Mouse (Mus musculus): ENCODE results near the gene Sfpq.
"Not testable (repeated sequence)": the region's sequence is repeated elsewhere in the genome, so short reads cannot be mapped to it uniquely, and the experiment has no call there.

Gene Sfpq

GRCm38 (mm10) chr4:127021151-127021945 is at the start of gene Sfpq:
Sfpq (plus strand) TSS chr4:127021324.
- in situ Hi-C loops (cut with MboI, MseI) = no loop called here

GRCm38 (mm10) chr4:126977467-126977866 is 43.7 kb upstream of the Sfpq start:
- in situ Hi-C loops (cut with MboI, MseI) = no loop called here

- in situ Hi-C loops (cut with MboI, MseI) = no loop called here
Measured at GRCm38 (mm10) chr4:126978706-126979105, 42.4 kb upstream of the Sfpq start.

GRCm38 (mm10) chr4:126983321-126983720 is 37.8 kb upstream of the Sfpq start:
- in situ Hi-C loops (cut with MboI, MseI) = no loop called here

GRCm38 (mm10) chr4:126983736-126984525 is 37.2 kb upstream of the Sfpq start:
- in situ Hi-C loops (cut with MboI, MseI) = not testable (repeated sequence)

GRCm38 (mm10) chr4:126986768-126987167 is 34.4 kb upstream of the Sfpq start:
- in situ Hi-C loops (cut with MboI, MseI) = no loop called here

- in situ Hi-C loops (cut with MboI, MseI) = no loop called here
Measured at GRCm38 (mm10) chr4:126988503-126988902, 32.6 kb upstream of the Sfpq start.

- in situ Hi-C loops (cut with MboI, MseI) = no loop called here
Measured at GRCm38 (mm10) chr4:126990553-126990952, 30.6 kb upstream of the Sfpq start.

- in situ Hi-C loops (cut with MboI, MseI) = no loop called here
Measured at GRCm38 (mm10) chr4:126992356-126992755, 28.8 kb upstream of the Sfpq start.

- in situ Hi-C loops (cut with MboI, MseI) = not testable (repeated sequence)
Measured at GRCm38 (mm10) chr4:126999372-126999771, 21.8 kb upstream of the Sfpq start.

- in situ Hi-C loops (cut with MboI, MseI) = no loop called here
Measured at GRCm38 (mm10) chr4:127000601-127001105, 20.5 kb upstream of the Sfpq start.

- in situ Hi-C loops (cut with MboI, MseI) = no loop called here
Measured at GRCm38 (mm10) chr4:127004384-127004783, 16.7 kb upstream of the Sfpq start.

GRCm38 (mm10) chr4:127005113-127005936 is 15.8 kb upstream of the Sfpq start:
- in situ Hi-C loops (cut with MboI, MseI) = no loop called here

- in situ Hi-C loops (cut with MboI, MseI) = not testable (repeated sequence)
Measured at GRCm38 (mm10) chr4:127015294-127015993, 5.7 kb upstream of the Sfpq start.

- in situ Hi-C loops (cut with MboI, MseI) = no loop called here
Measured at GRCm38 (mm10) chr4:127016366-127016765, 4.8 kb upstream of the Sfpq start.

- in situ Hi-C loops (cut with MboI, MseI) = no loop called here
Measured at GRCm38 (mm10) chr4:127020411-127021150, 543 bp upstream of the Sfpq start.

GRCm38 (mm10) chr4:127021989-127022626 is 984 bp downstream of the Sfpq start:
- in situ Hi-C loops (cut with MboI, MseI) = no loop called here

- in situ Hi-C loops (cut with MboI, MseI) = no loop called here
Measured at GRCm38 (mm10) chr4:127023201-127023600, 2.1 kb downstream of the Sfpq start.

- in situ Hi-C loops (cut with MboI, MseI) = no loop called here
Measured at GRCm38 (mm10) chr4:127024240-127024639, 3.1 kb downstream of the Sfpq start.

- in situ Hi-C loops (cut with MboI, MseI) = no loop called here
Measured at GRCm38 (mm10) chr4:127026826-127027225, 5.7 kb downstream of the Sfpq start.
